Mouse (Mus musculus) kidney, adult 2 months (tissue): Measurements from ENCODE around the gene Olfr418. TPM values are rescaled to one million over a fixed set of nuclear protein-coding genes. Genes with fewer than 3 reads are reported as not detected.

Experiments used
- DNase-seq: peaks from one replicate; pipeline ENCODE4 v3.0.0; 2021
- H3K27ac ChIP-seq: fragments of 200-500 bp; 2 replicates; pipeline ENCODE4 v1.5.1; 2012; ENCODE audit warnings: low read depth, low read length, control low read depth, inconsistent platforms; ENCODE audit not compliant: insufficient read depth
- H3K27me3 ChIP-seq: fragments of 200-500 bp; replicated peaks from 2 replicates; pipeline ENCODE4 v1.6.1; 2012; ENCODE audit warnings: mild to moderate bottlenecking, moderate library complexity, low read length, inconsistent platforms; ENCODE audit not compliant: control insufficient read depth, insufficient read depth
- H3K36me3 ChIP-seq: fragments of 200-500 bp; 2 replicates; pipeline ENCODE4 v1.6.1; 2012; ENCODE audit warnings: mild to moderate bottlenecking, moderate library complexity, low read length, inconsistent platforms; ENCODE audit not compliant: control insufficient read depth, insufficient read depth
- H3K4me1 ChIP-seq: fragments of 200-500 bp; 2 replicates; pipeline ENCODE4 v1.6.1; 2011; ENCODE audit warnings: low read length; ENCODE audit not compliant: control insufficient read depth, insufficient read depth
- H3K4me3 ChIP-seq: fragments of 200-500 bp; 2 replicates; pipeline ENCODE4 v1.5.1; 2011; ENCODE audit warnings: mild to moderate bottlenecking, low read depth, low read length, control low read depth; ENCODE audit not compliant: insufficient read depth
- CTCF ChIP-seq: fragments of 200-500 bp; conservative IDR thresholded peaks from 2 replicates; pipeline ENCODE4 v1.5.1; 2011; ENCODE audit warnings: low read depth, mild to moderate bottlenecking, control low read depth, low read length, moderate library complexity, mixed read lengths; ENCODE audit not compliant: insufficient read depth, insufficient read length
- POLR2A ChIP-seq: fragments of 200-500 bp; IDR thresholded peaks from one replicate; pipeline ENCODE4 v1.6.1; 2011; ENCODE audit warnings: low read depth, low read length, control low read depth
- WGBS: fragments of 180-500 bp; shearing (Covaris S2); methylation state at CpG from one replicate; pipeline ENCODE4 v1.1.7; 2018; 5-methylcytosine and 5-hydroxymethylcytosine counted together
- polyA plus RNA-seq: library from polyadenylated mRNA; depleted of rRNA; stranded (reverse); fragments of >200 nt; gene quantifications from 2 replicates; pipeline ENCODE4 v1.2.3, GENCODE M21; 2012; rRNA removed

The Olfr418 gene
- polyA plus RNA-seq, 1 experiment, result not detected

DNA sequence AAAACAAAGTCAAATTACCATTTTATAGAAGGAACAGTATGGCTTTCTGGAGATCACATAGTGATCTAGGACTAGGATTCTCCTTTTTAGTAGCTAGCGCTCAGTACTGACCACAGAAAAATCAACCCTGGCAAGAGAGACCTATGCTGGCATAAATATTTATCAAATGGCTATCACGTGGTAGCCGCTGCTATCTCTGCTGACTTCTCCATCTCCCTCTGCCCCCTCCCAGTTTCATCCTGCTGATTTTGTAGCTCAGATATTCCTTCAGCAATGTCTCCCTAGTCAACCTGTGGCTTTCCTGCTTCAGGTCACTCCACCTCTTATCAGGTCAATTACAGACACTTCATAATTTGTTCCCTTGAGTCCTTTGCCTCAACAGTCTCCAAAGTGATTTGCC is 49.9 kb downstream of the Olfr418 start:
- TF ChIP-seq CTCF, result no peak
- no peak for TF ChIP-seq POLR2A
- H3K27ac ChIP-seq, result no peak overlapping the region
- no peaks in the 10 kb centered on the region for H3K36me3 ChIP-seq
- 84% methylated on average over 3 of the region's 3 CpGs for WGBS
- H3K4me3 ChIP-seq, result no peak overlapping the region
- no peaks in the 10 kb centered on the region for H3K4me1 ChIP-seq
- H3K27me3 ChIP-seq, result no peaks in the 10 kb centered on the region
- DNase-seq, result no peak

DNA sequence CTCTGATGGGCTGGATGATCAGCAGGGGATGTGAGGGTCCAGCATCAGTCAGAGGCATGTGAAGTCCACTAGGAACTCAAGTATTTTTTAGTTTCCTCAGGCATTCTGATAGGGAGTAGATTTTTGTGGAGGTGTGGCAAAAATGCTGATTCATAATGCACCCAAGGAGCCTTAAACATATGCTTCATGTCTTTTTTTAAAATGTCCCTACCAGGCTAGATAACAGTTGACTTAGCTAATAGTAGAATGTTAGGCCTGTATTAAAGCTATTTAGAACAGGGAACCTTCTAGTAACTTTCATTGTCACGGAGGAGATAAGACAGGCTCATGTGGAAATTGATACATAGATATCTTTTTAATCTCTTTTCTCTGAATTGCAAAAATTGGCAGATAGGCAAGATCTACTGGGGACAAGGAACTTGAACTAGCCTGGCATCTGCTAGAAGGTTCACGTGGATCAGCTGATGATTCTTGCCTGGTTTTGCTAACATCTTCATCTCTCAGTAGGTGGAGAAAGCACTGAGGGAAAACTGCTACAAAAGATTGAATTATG is 52.2 kb downstream of the Olfr418 start:
- no peak for DNase-seq
- no peaks in the 10 kb centered on the region for H3K36me3 ChIP-seq
- TF ChIP-seq POLR2A (no peak), CTCF (no peak)
- H3K4me3 ChIP-seq, result no peak overlapping the region
- WGBS, result 82% methylated on average over 2 of the region's 2 CpGs
- H3K27ac ChIP-seq, result no peak overlapping the region
- no peaks in the 10 kb centered on the region for H3K4me1 ChIP-seq
- no peaks in the 10 kb centered on the region for H3K27me3 ChIP-seq

- DNase-seq, result no peak
- 76% methylated on average over 8 of the region's 8 CpGs for WGBS
- Histone ChIP-seq H3K36me3 (no peaks in the 10 kb centered on the region), H3K4me3 (no peak overlapping the region), H3K27me3 (no peaks in the 10 kb centered on the region), H3K27ac (no peak overlapping the region), H3K4me1 (no peaks in the 10 kb centered on the region)
- no peak for TF ChIP-seq POLR2A
- no peak for TF ChIP-seq CTCF
Observed at GRCm38 (mm10) chr1:173321593-173322248, 55.9 kb downstream of the Olfr418 start.

DNA sequence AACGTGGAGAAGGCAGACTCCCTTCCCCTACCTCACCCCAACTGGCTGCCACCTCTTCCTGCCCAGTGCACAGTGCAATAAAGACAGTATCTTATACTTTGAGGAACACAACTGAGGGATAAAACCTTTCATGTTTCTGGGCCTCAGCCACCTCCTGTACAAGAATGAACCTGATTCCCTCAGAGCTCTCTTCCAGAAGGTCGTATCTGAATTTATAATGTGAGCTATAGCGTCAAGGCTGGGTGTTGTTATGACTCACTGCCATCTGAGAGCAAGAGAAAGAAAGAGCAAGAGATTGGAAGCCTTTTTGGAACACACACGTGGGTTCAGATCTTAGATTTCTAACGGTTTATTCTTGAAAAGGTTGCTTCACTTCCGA is 56.4 kb downstream of the Olfr418 start:
- TF ChIP-seq POLR2A (no peak), CTCF (no peak)
- Histone ChIP-seq H3K27me3 (no peaks in the 10 kb centered on the region), H3K4me1 (no peaks in the 10 kb centered on the region), H3K27ac (no peak overlapping the region), H3K4me3 (no peak overlapping the region), H3K36me3 (no peaks in the 10 kb centered on the region)
- no peak for DNase-seq
- WGBS, result 65% methylated on average over 6 of the region's 6 CpGs

Other genes starting within 250 kb of the Olfr418 start
- not detected in 2 replicates for gene Olfr1408, start 128.6 kb upstream of the Olfr418 start, polyA plus RNA-seq
- not detected in 2 replicates for gene Olfr1406, start 75.4 kb upstream of the Olfr418 start, polyA plus RNA-seq
- gene Olfr218, start 68.2 kb upstream of the Olfr418 start, polyA plus RNA-seq, result not detected in 2 replicates
- not detected in 2 replicates for gene Olfr1404, start 53.6 kb upstream of the Olfr418 start, polyA plus RNA-seq
- not detected in 2 replicates for gene Fcer1a, start 38.8 kb upstream of the Olfr418 start, polyA plus RNA-seq
- not detected in 2 replicates for gene Mptx2, start 11.8 kb downstream of the Olfr418 start, polyA plus RNA-seq
- gene Ackr1, start 67.7 kb downstream of the Olfr418 start, polyA plus RNA-seq, result 0.87 and 2.0 TPM in 2 replicates
- gene Aim2, start 84.9 kb downstream of the Olfr418 start, polyA plus RNA-seq, result 0.68 and 1.8 TPM in 2 replicates
- 1.8 and 2.4 TPM in 2 replicates for gene Cadm3, start 101.7 kb downstream of the Olfr418 start, polyA plus RNA-seq
- gene Ifi206, start 225.0 kb downstream of the Olfr418 start, polyA plus RNA-seq, result 1.5 and 4.9 TPM in 2 replicates